Mouse (Mus musculus) left cerebral cortex, postnatal 10 days (tissue): ENCODE measurements at regions not wholly inside any gene's neighbourhood (a gene's known extent, or its start where the extent isn't known, plus 50 kb on each side); places are given as distances from the start of the nearest gene placed in this dataset.

ENCODE experiments used
- DNase-seq, 2 experiments: peaks; one replicate each; pipeline ENCODE4 v3.0.0; 2021 to 2022; ENCODE audit warnings: low spot score in 2 of 2, mixed read lengths in 1 of 2; ENCODE audit errors: extremely low spot score in 1 of 2
- intact Hi-C: fragments of 180-260 bp; cut with DNase I; formaldehyde crosslinking; loops from one replicate; pipeline ENCODE4 v1.15.1; 2025

- intact Hi-C loops, result no loop called here
- no peak for DNase-seq
Observed at GRCm38 (mm10) chr6:66217543-66217942, 265.1 kb downstream of the 4930544G11Rik start.

GRCm38 (mm10) chr6:66224164-66224903, 271.9 kb downstream of the 4930544G11Rik start:
- peak; percentile 5 to 16 for DNase-seq
- intact Hi-C loops, result no loop called here

- DNase-seq, result no peak
- intact Hi-C loops, result no loop called here
Observed at GRCm38 (mm10) chr6:66236368-66236767, 284.0 kb downstream of the 4930544G11Rik start.

- DNase-seq, result no peak
- intact Hi-C loops, result no loop called here
Observed at GRCm38 (mm10) chr6:66255378-66255777, 279.8 kb upstream of the Mad2l1 start.

- no peak for DNase-seq
- intact Hi-C loops, result no loop called here
Observed at GRCm38 (mm10) chr6:66263429-66263828, 271.8 kb upstream of the Mad2l1 start.

- intact Hi-C loops, result no loop called here
- DNase-seq, result no peak
Observed at GRCm38 (mm10) chr6:66263918-66264317, 271.3 kb upstream of the Mad2l1 start.

GRCm38 (mm10) chr6:66268427-66268826, 266.8 kb upstream of the Mad2l1 start:
- DNase-seq, result no peak
- intact Hi-C loops, result no loop called here

- no peak for DNase-seq
Observed at GRCm38 (mm10) chr6:66271414-66272206, 263.6 kb upstream of the Mad2l1 start.

GRCm38 (mm10) chr6:66272216-66272615, 263.0 kb upstream of the Mad2l1 start:
- DNase-seq, result no peak
- intact Hi-C loops, result no loop called here

More at GRCm38 (mm10) chr6:66271414-66272206, 263.6 kb upstream of the Mad2l1 start:
- intact Hi-C loops, result no loop called here

GRCm38 (mm10) chr6:66274737-66275136, 260.5 kb upstream of the Mad2l1 start:
- no peak for DNase-seq
- intact Hi-C loops, result no loop called here

- DNase-seq, result peak in 1 of 2 experiments; percentile 15
- intact Hi-C loops, result no loop called here
Observed at GRCm38 (mm10) chr6:66280701-66281100, 254.5 kb upstream of the Mad2l1 start.

GRCm38 (mm10) chr6:66282566-66283115, 252.5 kb upstream of the Mad2l1 start:
- no peak for DNase-seq
- intact Hi-C loops, result no loop called here

- DNase-seq, result no peak
- intact Hi-C loops, result no loop called here
Observed at GRCm38 (mm10) chr6:66283521-66283920, 251.7 kb upstream of the Mad2l1 start.

- DNase-seq, result peak; percentile 13 to 24
Observed at GRCm38 (mm10) chr6:66287607-66288006, 247.6 kb upstream of the Mad2l1 start.

GRCm38 (mm10) chr6:66289196-66289595, 246.0 kb upstream of the Mad2l1 start:
- DNase-seq, result no peak
- intact Hi-C loops, result no loop called here

More at GRCm38 (mm10) chr6:66287607-66288006, 247.6 kb upstream of the Mad2l1 start:
- intact Hi-C loops, result no loop called here

- intact Hi-C loops, result no loop called here
- no peak for DNase-seq
Observed at GRCm38 (mm10) chr6:66291576-66291975, 243.6 kb upstream of the Mad2l1 start.

- intact Hi-C loops, result no loop called here
- DNase-seq, result no peak
Observed at GRCm38 (mm10) chr6:66298056-66298455, 237.1 kb upstream of the Mad2l1 start.

GRCm38 (mm10) chr6:66300189-66300588, 235.0 kb upstream of the Mad2l1 start:
- DNase-seq, result no peak
- intact Hi-C loops, result no loop called here

GRCm38 (mm10) chr6:66344848-66345247, 190.3 kb upstream of the Mad2l1 start:
- no peak for DNase-seq
- intact Hi-C loops, result no loop called here

GRCm38 (mm10) chr6:66347356-66347755, 187.8 kb upstream of the Mad2l1 start:
- no peak for DNase-seq
- intact Hi-C loops, result no loop called here
